Mouse (Mus musculus): ENCODE measurements around the gene Rab24. TPM values are rescaled to one million over a fixed set of nuclear protein-coding genes. Genes with fewer than 3 reads are reported as not detected.

The Rab24 gene
- polyA plus RNA-seq, 2 experiments, result 43.9 to 47.1 TPM

DNA sequence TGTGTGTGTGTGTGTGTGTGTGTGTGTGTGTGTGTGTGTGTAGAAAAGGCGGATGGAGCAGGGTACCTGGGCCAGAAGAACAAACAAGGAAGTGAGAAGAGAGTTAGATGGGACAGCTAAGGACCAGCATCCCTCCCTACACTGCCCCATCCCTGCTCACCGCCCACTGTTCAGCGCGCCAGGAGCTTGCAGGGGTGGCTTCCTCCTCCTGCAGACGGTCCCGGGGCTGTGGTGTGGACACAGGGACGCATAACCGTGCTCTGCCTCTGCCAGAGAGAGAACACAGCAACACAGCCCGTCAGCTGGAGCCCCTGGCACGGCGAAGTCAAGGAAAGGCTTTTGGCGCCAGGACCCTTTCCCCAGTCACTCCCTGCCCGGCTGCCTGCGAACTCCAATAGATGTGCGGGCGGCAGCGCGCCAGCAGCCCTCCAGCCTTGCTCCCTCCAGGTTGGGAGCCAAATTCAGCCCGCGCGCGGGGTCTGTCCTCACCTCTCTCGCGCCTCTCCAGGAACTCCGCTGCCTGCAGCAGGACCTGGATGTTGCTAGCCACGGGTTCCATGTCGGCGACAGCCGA is 7.5 kb upstream of the Rab24 start:
- TF ChIP-seq EP300 (IDR thresholded peaks at IDR 0.05; ENCODE audit: low read depth), result no peak
- TF ChIP-seq CTCF (IDR thresholded peaks at IDR 0.05; ENCODE audit: low read depth), result no peak
- DNase-seq (ENCODE audit: low read depth in 3 of 3, low spot score in 3 of 3) (no peak), ATAC-seq (ENCODE audit: insufficient read depth) (peak; percentile 35)
- Histone ChIP-seq H3K4me1 (replicated peaks; ENCODE audit: control insufficient read depth in 2 of 2, insufficient read depth in 2 of 2, low read length in 1 of 2) (peaks cover 9 to 20% of the 10 kb centered on the region in 2 experiments), H3K4me2 (ENCODE audit: low read depth) (peak overlapping the region; percentile 98), H3K9ac (replicated peaks) (peak overlapping the region; percentile 91), H3K4me3 (ENCODE audit: insufficient read depth in 1 of 2, low read depth in 2 of 2, low read length in 2 of 2) (peak overlapping the region; percentile 78 to 97), H3K27me3 (ENCODE audit: control insufficient read depth, insufficient read depth, low read length) (no peaks in the 10 kb centered on the region), H3K36me3 (replicated peaks; ENCODE audit: control insufficient read depth, insufficient read depth, low read depth) (peaks cover 33% of the 10 kb centered on the region), H3K27ac (peak overlapping the region; percentile 76), H3K9me3 (ENCODE audit: control insufficient read depth, low read length) (no peaks in the 10 kb centered on the region)
- 2% methylated on average over 29 of the region's 29 CpGs for WGBS (ENCODE audit: insufficient replicate concordance)

DNA sequence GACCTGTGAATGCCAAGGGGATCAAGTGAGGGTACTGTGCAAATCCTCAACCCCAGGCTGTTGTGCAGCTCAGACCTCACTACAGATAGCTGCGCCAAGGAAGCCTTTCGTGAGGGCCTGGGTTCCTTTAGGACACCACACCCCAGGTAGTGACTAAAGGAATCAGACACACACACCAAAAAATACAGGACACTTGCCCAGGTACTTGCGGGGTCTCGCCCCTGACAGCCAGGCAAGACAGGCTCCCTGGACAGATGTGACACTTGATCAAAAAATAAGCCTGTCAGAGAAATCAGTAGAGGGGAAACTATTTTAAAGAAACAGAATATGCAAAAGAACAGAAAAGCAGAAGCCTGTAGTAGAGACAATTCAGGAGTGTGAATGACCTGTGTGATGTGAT is 6.9 kb upstream of the Rab24 start:
- TF ChIP-seq EP300 (IDR thresholded peaks at IDR 0.05; ENCODE audit: low read depth) (no peak), CTCF (IDR thresholded peaks at IDR 0.05; ENCODE audit: low read depth) (no peak)
- Histone ChIP-seq H3K27me3 (ENCODE audit: control insufficient read depth, insufficient read depth, low read length) (no peaks in the 10 kb centered on the region), H3K4me3 (ENCODE audit: insufficient read depth in 1 of 2, low read depth in 2 of 2, low read length in 2 of 2) (peak overlapping the region; percentile 78 to 97), H3K4me2 (ENCODE audit: low read depth) (peak overlapping the region; percentile 98), H3K9me3 (ENCODE audit: control insufficient read depth, low read length) (no peaks in the 10 kb centered on the region), H3K27ac (peak overlapping the region; percentile 43), H3K9ac (replicated peaks) (peak overlapping the region; percentile 91), H3K36me3 (replicated peaks; ENCODE audit: control insufficient read depth, insufficient read depth, low read depth) (peaks cover 38% of the 10 kb centered on the region), H3K4me1 (replicated peaks; ENCODE audit: control insufficient read depth in 2 of 2, insufficient read depth in 2 of 2, low read length in 1 of 2) (peaks cover 9 to 22% of the 10 kb centered on the region in 2 experiments)
- no peak for DNase-seq (ENCODE audit: low read depth in 3 of 3, low spot score in 3 of 3)
- ATAC-seq (ENCODE audit: insufficient read depth), result no peak
- WGBS (ENCODE audit: insufficient replicate concordance), result 71% methylated on average over 4 of the region's 4 CpGs

DNA sequence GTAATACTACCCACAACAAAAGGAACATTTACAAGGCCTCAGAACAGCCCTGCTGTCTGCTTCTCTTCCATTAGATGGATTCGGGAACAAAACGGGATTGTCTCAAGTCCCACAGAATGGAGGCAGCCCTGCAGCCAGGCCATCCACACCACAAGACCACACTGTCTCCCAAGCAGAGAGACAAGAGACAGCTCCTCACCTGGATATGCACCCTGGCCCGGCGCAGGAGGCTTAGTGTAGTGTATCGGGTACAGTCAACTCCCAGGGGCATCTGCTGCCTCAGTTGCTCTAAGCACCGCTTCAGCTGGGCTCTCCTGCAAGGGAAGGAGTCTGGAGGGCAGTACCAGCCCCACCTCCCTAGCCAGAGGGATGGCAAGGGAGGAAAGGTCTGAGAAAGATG is 6.4 kb upstream of the Rab24 start:
- H3K27me3 ChIP-seq (ENCODE audit: control insufficient read depth, insufficient read depth, low read length), result no peaks in the 10 kb centered on the region
- DNase-seq (ENCODE audit: low read depth in 3 of 3, low spot score in 3 of 3) (no peak), ATAC-seq (ENCODE audit: insufficient read depth) (no peak)
- no peaks in the 10 kb centered on the region for H3K9me3 ChIP-seq (ENCODE audit: control insufficient read depth, low read length)
- TF ChIP-seq CTCF (IDR thresholded peaks at IDR 0.05; ENCODE audit: low read depth) (no peak), EP300 (IDR thresholded peaks at IDR 0.05; ENCODE audit: low read depth) (no peak)
- peak overlapping the region; percentile 2; the same call in 1 of the 2 replicates for H3K27ac ChIP-seq
- WGBS (ENCODE audit: insufficient replicate concordance), result 71% methylated on average over 6 of the region's 6 CpGs
- peak overlapping the region; percentile 98 for H3K4me2 ChIP-seq (ENCODE audit: low read depth)
- H3K4me3 ChIP-seq (ENCODE audit: insufficient read depth in 1 of 2, low read depth in 2 of 2, low read length in 2 of 2), result peak overlapping the region; percentile 78 to 97
- H3K9ac ChIP-seq (replicated peaks), result peak overlapping the region; percentile 91
- H3K4me1 ChIP-seq (replicated peaks; ENCODE audit: control insufficient read depth in 2 of 2, insufficient read depth in 2 of 2, low read length in 1 of 2), result peaks cover 9 to 26% of the 10 kb centered on the region in 2 experiments
- H3K36me3 ChIP-seq (replicated peaks; ENCODE audit: control insufficient read depth, insufficient read depth, low read depth), result peaks cover 43% of the 10 kb centered on the region

DNA sequence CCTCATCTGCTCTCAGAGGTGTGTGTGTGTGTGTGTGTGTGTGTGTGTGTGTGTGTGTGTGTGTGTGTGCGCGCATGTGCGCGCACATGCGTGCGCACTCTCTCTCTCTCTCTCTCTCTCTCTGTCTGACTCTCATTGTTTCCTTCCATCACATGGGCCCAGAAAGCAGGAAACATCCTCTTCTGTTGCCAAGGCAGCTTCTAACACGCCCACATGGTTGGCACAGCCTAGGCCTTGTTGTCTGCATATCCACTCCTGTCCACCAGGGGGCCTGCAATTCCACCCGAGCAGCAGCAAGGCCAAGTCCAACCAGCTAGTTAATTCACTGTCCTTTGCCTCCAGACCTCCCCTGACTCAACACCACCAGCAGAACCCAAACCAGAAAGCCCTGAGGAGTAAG is 5.9 kb upstream of the Rab24 start:
- Histone ChIP-seq H3K4me3 (ENCODE audit: insufficient read depth in 1 of 2, low read depth in 2 of 2, low read length in 2 of 2) (peak overlapping the region; percentile 78 to 97), H3K27ac (no peak overlapping the region), H3K9me3 (ENCODE audit: control insufficient read depth, low read length) (no peaks in the 10 kb centered on the region), H3K9ac (replicated peaks) (peak overlapping the region; percentile 91), H3K27me3 (ENCODE audit: control insufficient read depth, insufficient read depth, low read length) (no peaks in the 10 kb centered on the region), H3K4me2 (ENCODE audit: low read depth) (peak overlapping the region; percentile 98), H3K4me1 (replicated peaks; ENCODE audit: control insufficient read depth in 2 of 2, insufficient read depth in 2 of 2, low read length in 1 of 2) (peaks cover 9 to 31% of the 10 kb centered on the region in 2 experiments), H3K36me3 (replicated peaks; ENCODE audit: control insufficient read depth, insufficient read depth, low read depth) (peaks cover 43% of the 10 kb centered on the region)
- ATAC-seq (ENCODE audit: insufficient read depth) (no peak), DNase-seq (ENCODE audit: low read depth in 3 of 3, low spot score in 3 of 3) (peak; percentile 70 to 76 (median 74))
- 48% methylated on average over 8 of the region's 8 CpGs for WGBS (ENCODE audit: insufficient replicate concordance)
- peak; percentile 99 for TF ChIP-seq CTCF (IDR thresholded peaks at IDR 0.05; ENCODE audit: low read depth)
- TF ChIP-seq EP300 (IDR thresholded peaks at IDR 0.05; ENCODE audit: low read depth), result no peak

DNA sequence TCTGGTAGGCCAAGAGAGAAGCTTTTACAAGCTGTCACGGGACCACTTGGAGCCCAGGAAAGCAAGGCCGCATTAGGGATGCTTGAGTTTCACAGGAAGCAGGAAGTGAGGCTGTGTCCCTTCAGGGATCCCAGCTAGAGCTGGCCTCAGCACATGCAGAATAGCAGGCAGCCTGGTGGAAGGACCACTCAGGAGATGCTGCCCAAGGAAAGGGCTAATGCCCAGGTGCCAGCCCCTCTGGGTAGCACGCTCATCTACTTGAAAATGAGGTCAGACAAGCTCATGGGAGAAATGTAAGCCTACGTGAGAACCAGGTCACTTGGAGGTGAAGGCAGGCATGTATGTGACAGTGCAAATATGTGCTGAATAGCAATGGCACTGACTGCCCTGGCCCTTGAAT is 5.4 kb upstream of the Rab24 start:
- peak overlapping the region; percentile 2 to 97; a peak in 3 of 4 replicates for H3K4me3 ChIP-seq (ENCODE audit: insufficient read depth in 1 of 2, low read depth in 2 of 2, low read length in 2 of 2)

More for the DNA sequence above, 5.4 kb upstream of the Rab24 start:
- Histone ChIP-seq H3K27ac (no peak overlapping the region), H3K36me3 (replicated peaks; ENCODE audit: control insufficient read depth, insufficient read depth, low read depth) (peaks cover 43% of the 10 kb centered on the region), H3K4me1 (replicated peaks; ENCODE audit: control insufficient read depth in 2 of 2, insufficient read depth in 2 of 2, low read length in 1 of 2) (peaks cover 9 to 32% of the 10 kb centered on the region in 2 experiments), H3K9ac (replicated peaks) (no peak overlapping the region), H3K4me2 (ENCODE audit: low read depth) (peak overlapping the region; percentile 98), H3K27me3 (ENCODE audit: control insufficient read depth, insufficient read depth, low read length) (no peaks in the 10 kb centered on the region), H3K9me3 (ENCODE audit: control insufficient read depth, low read length) (no peaks in the 10 kb centered on the region)
- ATAC-seq (ENCODE audit: insufficient read depth) (no peak), DNase-seq (ENCODE audit: low read depth in 3 of 3, low spot score in 3 of 3) (no peak)
- TF ChIP-seq EP300 (IDR thresholded peaks at IDR 0.05; ENCODE audit: low read depth), result no peak
- TF ChIP-seq CTCF (IDR thresholded peaks at IDR 0.05; ENCODE audit: low read depth), result no peak
- 54% methylated on average over 4 of the region's 4 CpGs for WGBS (ENCODE audit: insufficient replicate concordance)
